Mouse (Mus musculus) erythroblast, adult 5-6 weeks (primary cell): ENCODE measurements around the gene Chac1. TPM values are rescaled to one million over a fixed set of nuclear protein-coding genes. Genes with fewer than 3 reads are reported as not detected.

ENCODE experiments used
- ATAC-seq: replicated peaks from 2 replicates; pipeline ENCODE4 v1.8.0; 2016; ENCODE audit warnings: moderate number of reproducible peaks, mild to moderate bottlenecking, moderate TSS enrichment, inconsistent platforms; ENCODE audit not compliant: poor library complexity, low FRiP score, severe bottlenecking
- total RNA-seq, 2 experiments: library from RNA; stranded (forward) in 1 of 2; stranded (reverse) in 1 of 2; fragments of 150-400 nt in 1 of 2; fragments of 200-764, 138-1000 nt in 1 of 2; gene quantifications; 2 replicates each; pipeline versions ENCODE4 v1.2.3 to v1.2.4; 2015 to 2017; ENCODE audit warnings: low replicate concordance in 2 of 2

Gene Chac1
- total RNA-seq (2015; ENCODE audit: low replicate concordance), result 0.77 TPM in 1 of 2 replicates, not detected in the other
- 0.42 and 1.0 TPM in 2 replicates for total RNA-seq (2017; ENCODE audit: low replicate concordance)

DNA sequence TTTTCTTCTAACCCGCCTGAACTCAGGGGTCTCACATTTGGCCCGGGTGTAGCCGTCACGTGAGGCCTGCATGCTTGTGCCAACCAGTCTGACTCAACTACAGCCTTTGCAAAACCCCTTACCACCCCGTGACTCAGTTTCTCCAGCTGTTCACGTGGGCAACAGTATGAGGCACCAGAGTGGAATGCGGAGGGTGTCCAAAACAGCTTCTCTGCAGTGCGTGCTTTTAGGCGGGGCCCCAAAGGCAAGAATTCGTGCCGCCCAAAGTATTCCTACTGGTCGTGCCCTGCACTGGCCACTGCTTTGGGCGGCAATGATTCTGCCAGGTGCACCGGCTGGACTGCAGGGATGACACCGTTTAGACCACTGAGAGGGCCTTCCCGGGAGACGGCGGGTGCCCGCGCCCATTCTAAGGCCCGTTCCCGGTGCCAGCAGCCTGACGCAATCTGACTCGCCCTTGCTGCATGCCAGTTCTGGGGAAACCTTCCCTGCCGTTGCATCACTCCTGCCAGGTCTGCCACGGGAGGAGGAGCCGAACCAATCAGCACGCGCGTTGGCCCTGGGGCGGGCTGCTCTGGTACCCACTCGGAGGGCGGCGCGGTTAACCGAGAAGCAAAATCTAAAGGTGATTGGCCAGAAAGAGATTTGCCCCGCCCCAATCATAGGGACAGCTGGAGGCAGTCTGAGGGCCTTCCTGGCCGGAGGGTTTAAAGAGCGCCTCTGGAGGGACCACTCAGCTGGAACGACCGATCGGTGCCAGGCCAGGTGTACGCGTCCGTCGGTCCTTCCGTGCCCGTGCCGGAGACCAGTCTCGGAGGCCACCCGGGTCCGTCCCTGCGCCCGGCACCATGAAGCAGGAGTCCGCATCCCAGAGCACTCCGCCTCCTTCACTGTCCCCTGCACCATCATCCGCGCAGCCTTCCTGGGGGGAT lies at the start of gene Chac1:
Gene Chac1 (plus strand): TSS at position 675 of the 932 bp plus-strand sequence.
- ATAC-seq, result peak; percentile 87

DNA sequence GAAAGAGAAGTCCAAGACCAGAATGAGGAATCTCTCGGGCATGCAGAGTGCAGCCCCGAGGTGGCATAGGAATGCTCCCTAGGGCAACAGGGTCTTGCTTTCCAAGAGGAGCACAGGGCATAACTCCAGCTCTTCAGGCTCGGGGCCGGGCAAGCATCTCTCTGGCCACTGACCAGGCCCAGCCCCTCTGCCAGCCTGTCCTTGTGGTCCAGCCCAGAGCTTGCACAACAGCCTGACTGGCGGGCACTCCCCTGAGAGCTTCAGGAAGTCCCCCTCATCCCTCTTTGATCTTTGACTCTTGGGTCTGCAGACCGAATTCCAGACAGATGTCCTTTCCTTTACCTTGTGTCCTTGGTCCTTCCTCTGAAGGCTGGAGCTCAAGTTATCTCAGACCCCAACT lies 48.2 kb upstream of the Chac1 start:
- no peak for ATAC-seq

DNA sequence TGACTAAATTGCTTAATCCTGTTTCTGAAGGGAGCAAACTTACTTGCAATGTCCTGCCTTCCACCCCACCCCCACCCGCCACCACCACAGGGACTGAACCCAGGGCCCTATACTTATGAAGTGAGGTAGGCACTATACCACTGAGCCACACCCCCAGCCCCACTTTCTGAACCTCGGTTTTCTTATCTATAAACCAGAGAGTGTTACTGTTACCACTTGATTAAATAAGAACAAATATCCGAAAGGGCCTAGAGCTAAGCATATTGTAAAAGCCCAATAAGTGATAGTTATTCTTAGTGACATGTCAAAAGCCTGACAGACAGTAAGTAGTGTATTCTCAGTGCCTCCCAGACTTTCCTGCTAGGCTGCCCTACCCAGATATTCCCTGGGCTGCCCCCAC lies 46.6 kb upstream of the Chac1 start:
- ATAC-seq, result no peak

DNA sequence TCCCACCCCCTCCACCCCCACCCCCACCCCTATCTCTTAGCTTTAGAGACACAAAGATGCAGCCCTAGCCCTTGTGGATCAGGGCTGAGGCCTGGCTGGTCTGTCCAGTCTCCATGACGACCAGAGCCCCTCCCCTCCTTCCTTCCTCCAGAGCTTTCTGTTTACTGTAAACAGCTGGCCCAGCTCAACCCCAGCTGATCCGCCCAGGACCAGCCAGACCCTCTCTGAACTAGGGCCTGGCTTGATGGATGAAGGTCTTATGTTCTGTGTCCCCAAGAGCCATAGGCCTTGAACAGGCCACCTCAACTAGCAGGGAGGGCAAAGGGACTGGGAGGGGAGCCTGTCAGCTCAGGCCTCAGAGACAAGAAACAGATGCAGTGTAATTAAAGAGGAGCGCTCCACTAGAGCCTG lies 46.2 kb upstream of the Chac1 start:
- ATAC-seq, result no peak

DNA sequence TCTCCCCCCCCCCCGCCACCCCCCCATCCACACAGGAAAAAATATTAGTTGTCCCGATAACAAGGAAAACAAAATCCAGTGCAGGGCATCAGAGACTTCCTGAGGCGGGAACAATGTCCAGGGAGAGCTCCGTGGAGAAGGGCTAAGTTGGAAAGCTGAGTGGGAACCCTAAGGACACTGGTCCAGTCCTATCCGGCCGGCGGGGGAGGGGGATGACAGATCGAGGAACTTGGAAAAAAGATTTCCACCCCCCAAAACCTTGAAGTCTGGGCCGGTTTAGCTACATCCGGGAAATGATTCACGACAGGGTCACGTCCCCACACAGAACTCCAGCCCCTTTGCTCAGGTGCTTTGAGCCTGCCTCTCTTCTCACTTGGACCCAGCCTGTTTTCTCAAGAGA lies 39.5 kb upstream of the Chac1 start:
- no peak for ATAC-seq

DNA sequence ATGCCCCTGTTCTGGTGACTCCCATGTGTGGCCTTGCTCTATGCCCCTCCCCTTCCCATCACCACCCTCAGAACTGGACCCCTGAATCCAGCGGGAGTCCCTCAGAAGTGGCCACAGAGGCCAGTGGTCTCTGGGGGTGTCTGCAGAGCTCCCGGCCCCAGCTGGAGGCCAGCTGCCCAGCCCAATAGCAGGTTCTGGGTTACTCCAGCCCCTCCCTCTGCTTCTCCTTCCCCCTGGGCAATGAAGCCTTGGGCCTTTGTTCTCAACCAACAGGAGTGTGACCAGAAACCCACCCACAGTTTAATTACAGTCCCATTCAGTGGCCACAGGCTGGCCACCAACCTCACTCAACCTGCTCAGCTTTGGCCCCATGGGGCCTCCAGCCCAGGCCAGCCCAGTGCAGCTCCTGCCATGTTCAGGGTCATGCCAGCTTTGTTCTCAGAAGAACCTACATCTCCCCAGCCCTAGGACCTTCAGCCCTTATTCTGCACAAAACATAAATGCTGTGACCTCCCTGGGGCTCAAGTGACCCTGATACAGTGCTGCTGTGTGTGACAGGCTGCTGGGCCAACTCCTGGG lies 38.6 kb upstream of the Chac1 start:
- no peak for ATAC-seq

DNA sequence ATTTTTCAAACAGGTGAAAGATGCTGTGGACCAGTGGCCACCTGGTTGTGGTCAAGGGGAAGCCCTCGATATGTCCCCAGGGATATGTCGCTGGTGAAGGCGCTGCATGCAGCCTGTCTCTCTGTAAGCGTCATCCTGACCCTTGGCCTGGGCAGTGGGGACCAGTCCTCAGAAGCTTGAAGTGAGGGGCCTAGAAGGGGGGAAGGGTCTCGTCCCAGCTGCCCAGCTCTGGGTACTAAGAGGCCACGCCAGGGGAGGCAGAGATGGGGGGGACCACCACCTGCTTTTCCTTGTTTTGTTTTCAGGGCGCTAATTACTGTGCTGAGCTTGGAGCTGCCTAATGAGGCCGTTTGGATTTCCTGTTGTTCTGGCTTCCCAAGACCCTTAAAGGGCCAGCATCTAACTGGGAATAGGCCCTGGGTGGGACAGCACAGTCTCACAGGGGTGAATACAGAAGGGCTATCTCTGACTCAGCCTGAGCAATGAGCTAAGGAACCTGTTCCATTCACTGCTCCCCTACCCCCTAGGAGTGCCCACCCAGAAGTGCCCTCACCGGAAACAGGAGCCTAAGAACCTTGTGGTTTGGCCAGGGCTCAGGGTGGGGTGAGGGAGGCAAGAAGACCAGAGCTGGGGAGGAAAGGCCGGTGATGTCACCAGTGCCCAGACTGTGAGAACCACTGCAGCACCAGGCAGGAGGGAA lies 37.1 kb upstream of the Chac1 start:
- ATAC-seq, result no peak

DNA sequence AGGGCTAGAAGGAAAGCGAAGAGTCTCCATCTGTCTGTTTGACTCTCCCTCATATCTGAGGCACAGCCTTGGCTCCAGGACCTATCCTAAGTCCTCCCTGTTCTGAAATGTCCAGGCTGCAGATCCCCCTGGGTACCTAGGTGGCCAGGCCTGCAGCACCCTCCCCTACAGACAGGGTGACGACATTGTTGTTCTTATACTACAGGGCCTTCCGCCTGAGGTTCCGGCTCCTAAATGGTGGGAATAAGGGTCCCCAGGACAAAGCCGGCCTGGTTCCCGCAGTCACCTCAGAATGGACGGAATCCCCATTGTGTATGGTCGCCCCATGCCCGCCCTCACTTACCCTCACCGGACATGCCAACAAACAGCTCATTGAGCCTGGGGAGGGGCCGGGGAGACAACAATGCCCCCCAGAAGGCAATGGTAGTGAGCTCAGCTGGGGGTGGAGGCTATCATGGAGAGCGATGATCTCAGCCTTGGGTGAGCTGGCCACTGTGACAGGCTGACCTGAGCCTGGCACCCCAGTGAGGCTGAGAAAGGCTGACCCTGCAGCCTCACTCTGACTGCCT lies 36.2 kb upstream of the Chac1 start:
- ATAC-seq, result no peak

DNA sequence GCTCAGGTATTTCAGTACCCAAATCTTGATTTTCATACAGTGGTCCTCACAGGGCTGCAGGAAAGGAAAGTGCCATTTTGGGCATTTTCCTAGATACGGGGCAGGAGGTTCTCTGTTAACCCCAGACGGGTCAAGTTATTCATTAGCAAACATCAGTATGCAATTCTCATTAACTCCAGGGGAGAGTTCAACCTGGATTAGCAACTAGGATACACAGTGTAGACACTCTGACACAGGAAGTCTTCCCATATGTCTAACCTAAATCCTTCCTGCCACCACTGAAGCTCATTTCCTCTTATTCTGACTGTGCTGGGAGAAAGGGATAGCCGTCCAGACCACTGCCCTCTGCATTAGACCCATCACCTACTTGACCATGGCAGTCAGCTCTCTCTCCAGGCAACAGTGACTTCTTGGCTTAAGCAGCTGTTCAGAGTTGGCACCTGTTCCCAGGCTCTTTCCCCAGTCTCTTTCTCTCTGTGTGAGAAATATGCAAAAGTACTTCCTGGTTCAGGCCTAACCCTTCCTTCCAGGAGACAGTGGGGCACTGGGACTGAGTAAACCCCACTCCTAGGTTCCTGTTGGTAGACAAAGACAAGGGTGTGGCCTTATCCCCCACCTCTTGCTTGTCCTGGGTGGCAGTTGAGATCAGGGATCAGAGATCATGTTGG lies 32.9 kb upstream of the Chac1 start:
- no peak for ATAC-seq

DNA sequence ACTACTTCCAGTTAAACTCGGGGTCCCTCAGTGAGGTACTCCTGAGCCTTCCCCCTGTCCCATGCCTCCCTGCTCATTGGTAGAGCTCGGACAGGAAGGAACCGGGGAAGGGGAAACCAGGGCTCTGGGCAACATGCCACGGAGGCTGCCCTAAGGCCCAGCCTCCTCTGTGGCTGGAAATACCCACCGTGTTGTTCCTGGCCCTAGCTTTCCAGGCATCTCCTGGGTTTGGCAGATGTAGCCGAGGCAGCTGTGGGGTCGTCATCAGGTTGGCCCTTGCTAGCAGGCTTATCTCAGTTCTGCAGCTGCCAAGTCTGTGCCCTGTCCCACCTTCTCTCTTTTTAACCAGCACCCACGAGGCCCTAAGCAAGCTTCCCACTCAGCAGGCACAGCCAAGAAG lies 30.5 kb upstream of the Chac1 start:
- ATAC-seq, result no peak

DNA sequence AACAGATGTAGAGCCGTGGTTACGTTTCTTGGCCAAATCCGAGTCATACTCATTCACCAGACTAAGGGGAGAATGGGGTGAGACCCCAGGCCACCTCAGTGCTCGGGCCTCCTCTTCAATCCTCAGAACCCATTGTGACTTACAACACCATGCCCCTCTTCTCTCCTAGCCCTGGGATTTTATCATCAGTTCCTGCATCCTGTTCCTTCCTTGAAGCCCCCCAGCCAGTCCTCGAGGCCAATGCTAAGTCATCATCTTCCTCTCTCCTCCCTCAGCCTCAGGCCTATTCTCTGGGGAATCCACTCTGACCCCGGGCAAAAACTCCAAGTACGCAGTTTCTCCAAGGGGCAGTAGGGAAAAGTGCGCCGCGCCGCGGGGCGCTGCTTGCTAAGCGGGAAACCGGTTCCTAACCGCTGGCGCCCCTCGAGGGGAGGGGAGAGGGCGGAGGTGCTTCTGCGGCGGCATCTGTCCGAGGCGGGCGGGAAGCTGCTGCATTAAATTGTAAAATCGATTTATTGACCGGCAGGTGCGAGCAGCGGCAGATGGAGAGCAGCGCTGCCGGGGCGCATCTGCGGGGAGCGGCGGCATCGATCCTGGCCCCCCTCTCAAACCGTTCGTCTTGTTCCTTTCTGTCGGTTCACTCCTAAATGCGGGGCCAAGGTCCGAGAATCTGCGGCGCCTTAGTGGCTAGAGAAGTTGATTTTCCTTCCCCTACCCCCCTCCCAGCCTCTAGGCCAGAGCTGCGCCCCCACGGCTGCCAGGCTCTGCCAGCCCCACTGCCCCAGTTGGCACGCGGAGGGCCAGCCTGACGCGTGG lies 29.1 kb upstream of the Chac1 start:
- no peak for ATAC-seq

DNA sequence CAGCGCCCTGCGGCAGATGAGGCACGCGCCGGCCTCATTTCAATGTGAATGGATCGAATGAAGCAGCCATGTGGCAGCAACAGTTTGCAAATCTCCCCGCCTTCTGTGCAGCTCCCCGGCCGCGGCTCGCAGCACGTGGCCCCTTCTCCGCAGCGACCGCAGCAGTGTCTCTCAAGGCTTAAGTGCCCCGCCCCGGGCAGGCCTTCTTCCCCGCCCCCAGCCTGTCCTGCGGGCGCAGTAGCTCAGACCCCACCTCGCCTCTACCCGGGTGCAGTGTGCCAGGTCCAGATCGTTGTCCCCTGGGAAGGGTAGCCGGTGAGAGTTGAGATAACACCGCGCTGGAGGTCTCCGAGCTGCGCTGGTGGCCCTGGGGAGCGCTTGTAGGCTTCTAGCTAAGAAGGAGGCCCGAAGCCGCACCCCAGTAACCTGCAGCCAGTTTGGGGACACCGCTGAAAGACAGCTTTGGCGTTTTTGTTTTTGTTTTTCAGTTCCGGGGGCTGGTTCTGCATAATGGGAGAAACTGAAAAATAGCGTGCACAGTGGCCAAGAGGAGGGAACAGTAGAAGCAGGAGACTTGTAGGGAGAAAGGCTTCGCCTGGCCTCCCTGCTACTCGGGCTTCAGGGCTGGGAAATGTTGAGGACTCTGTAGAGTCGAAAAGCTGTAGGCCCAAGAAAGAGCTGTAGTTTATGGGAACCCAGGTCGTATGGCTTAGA lies 28.3 kb upstream of the Chac1 start:
- ATAC-seq, result no peak

DNA sequence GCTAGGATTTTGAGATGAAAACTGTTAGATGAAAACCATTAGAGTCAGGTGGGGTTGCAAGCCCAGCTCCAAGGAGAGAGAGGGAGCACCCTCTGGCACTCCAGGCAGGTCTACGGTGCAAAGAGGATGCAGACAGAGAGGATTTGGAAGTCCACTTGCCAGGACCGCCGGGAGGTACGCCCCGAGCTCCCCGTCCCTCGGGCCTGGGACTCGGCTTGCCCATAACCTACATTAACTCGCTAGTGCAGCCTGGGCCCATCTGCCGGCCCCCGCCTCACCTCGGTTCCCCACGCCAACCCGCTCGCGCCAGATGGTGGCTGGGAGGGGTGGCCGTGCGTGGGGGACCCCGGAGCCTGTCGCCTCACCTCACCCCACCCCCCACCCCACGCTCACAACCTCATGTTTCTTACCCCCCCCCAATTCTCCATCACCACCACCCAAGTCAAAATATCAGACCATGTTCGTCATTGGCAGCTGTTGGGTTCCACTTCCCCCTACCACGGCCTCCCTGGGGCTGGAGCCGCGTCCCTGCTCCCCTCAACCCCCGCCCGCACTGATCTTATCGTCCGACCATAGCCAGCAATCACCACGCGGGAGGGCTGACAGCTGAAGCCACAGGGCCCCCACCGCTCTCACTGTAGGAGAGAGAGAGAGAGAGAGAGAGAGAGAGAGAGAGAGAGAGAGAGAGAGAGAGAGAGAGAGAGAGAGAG lies 27.0 kb upstream of the Chac1 start:
- ATAC-seq, result no peak

DNA sequence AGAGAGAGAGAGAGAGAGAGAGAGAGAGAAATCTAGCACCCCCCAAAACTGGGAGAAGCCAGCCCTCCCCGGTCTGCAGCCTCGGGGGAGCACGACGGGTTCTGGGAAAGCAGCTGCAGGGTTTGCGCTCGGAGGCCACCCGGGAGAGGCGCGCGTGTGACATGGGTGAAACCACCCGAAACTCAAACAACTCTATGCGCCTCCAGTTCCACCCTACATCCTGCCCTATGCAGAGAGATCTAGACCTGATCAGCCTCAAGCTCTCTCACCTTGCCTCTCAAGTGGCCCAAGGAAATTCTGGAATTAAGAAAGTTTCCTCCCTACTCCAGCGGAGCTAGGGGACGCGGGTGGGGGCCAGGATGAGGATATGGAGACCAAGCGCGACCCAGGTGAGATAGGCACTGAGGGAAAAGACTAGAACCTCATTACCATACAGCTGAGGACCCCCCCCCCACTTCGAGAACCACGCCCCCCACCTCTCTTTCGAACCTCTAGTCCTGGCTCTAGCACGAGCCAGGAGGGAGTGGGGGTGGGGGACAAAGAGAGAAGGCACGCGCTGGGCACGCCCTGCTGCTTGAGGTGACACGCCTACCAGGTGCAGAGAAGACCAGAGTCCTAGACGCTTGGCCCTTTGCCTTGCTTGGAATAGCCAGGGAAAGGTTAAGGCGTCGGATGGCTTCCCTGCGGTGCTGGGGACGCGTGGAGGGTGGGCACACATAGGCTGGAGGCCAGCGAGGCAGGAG lies 26.3 kb upstream of the Chac1 start:
- ATAC-seq, result no peak

DNA sequence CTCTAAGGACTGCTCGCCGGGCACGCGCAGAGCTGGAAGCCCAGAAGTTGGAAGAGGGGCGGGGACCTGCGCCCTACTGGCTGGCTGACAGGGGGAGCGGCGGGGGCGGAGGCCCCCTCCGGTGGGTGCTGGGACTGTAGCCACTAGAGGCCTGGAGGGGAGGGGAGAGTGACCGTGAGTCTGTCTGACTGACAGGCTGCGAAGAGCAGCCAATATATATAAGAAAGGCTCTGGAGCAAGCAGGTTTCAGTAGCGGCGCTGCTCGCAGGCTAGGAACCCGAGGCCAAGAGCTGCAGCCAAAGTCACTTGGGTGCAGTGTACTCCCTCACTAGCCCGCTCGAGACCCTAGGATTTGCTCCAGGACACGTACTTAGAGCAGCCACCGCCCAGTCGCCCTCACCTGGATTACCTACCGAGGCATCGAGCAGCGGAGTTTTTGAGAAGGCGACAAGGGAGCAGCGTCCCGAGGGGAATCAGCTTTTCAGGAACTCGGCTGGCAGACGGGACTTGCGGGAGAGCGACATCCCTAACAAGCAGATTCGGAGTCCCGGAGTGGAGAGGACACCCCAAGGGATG lies 25.4 kb upstream of the Chac1 start, which contains the start of gene Dll4:
Gene Dll4 (plus strand): TSS at position 217 of the 576 bp plus-strand sequence.
- no peak for ATAC-seq
